Mouse (Mus musculus) CH12.LX (cell line): ENCODE measurements at regions not wholly inside any gene's neighbourhood (a gene's known extent, or its start where the extent isn't known, plus 50 kb on each side); places are given as distances from the start of the nearest gene placed in this dataset.

Experiments
- DNase-seq: peaks from one replicate; pipeline ENCODE4 v3.0.0-alpha.2; 2013; ENCODE audit errors: extremely low read depth
- H3K27ac ChIP-seq: 2 replicates; pipeline ENCODE4 v1.5.1; 2012; ENCODE audit warnings: low read depth, mild to moderate bottlenecking, control low read depth, moderate library complexity; ENCODE audit not compliant: insufficient read depth
- H3K27me3 ChIP-seq: replicated peaks from 2 replicates; pipeline ENCODE3; 2012; ENCODE audit warnings: inconsistent platforms
- H3K36me3 ChIP-seq, 2 experiments: replicated peaks in 1 of 2; 2 replicates each; pipeline versions ENCODE3 to v1.6.1; 2012; ENCODE audit warnings: inconsistent platforms in 1 of 2, low read length in 1 of 2, mild to moderate bottlenecking in 1 of 2, mixed read lengths in 1 of 2, moderate library complexity in 1 of 2; ENCODE audit not compliant: control insufficient read depth in 1 of 2, insufficient read depth in 1 of 2
- H3K4me1 ChIP-seq, 2 experiments: 2 replicates each; pipeline ENCODE4 v1.6.1; 2012; ENCODE audit warnings: inconsistent platforms in 1 of 2, moderate library complexity in 1 of 2; ENCODE audit not compliant: insufficient read depth in 2 of 2, control insufficient read depth in 1 of 2
- H3K4me2 ChIP-seq: 2 replicates; pipeline ENCODE4 v1.6.1; 2012; ENCODE audit warnings: low read depth, mild to moderate bottlenecking, control low read depth; ENCODE audit not compliant: poor library complexity, insufficient read depth, severe bottlenecking
- H3K4me3 ChIP-seq, 3 experiments: fragments of 150-350 bp in 1 of 3; sonication (generic) in 1 of 3; replicated peaks in 1 of 3; 2 replicates each; pipeline versions ENCODE3 to v1.5.1; 2011 to 2012; ENCODE audit warnings: low read depth in 2 of 3, low read length in 2 of 3, mild to moderate bottlenecking in 2 of 3, moderate library complexity in 2 of 3, control low read depth in 1 of 3, improper control_type of control experiment in 1 of 3, inconsistent platforms in 1 of 3, mixed read lengths in 1 of 3; ENCODE audit not compliant: poor library complexity in 1 of 3
- H3K79me2 ChIP-seq: replicated peaks from 2 replicates; pipeline ENCODE4 v1.6.1; 2012; ENCODE audit warnings: mild to moderate bottlenecking, moderate library complexity; ENCODE audit not compliant: control insufficient read depth, poor library complexity, insufficient read depth, severe bottlenecking; ENCODE audit errors: extremely low read depth
- H3K9ac ChIP-seq: 2 replicates; pipeline ENCODE4 v1.6.1; 2012; ENCODE audit warnings: low read depth, mild to moderate bottlenecking, control low read depth, moderate library complexity; ENCODE audit not compliant: insufficient read depth
- H3K9me3 ChIP-seq: replicated peaks from 2 replicates; pipeline ENCODE3; 2012; ENCODE audit warnings: low read length, inconsistent platforms, mixed read lengths
- BHLHE40 ChIP-seq: IDR thresholded peaks from 2 replicates; pipeline ENCODE4 v1.6.1; 2011; ENCODE audit warnings: mild to moderate bottlenecking, low read depth, low read length, improper control_type of control experiment
- CTCF ChIP-seq, 2 experiments: IDR thresholded peaks in 1 of 2; conservative IDR thresholded peaks in 1 of 2; 2 replicates each; pipeline ENCODE4 v1.5.1; 2011 to 2012; ENCODE audit warnings: low read depth in 2 of 2, low read length in 2 of 2, improper control_type of control experiment in 1 of 2, inconsistent platforms in 1 of 2, mild to moderate bottlenecking in 1 of 2, moderate library complexity in 1 of 2
- ETS1 ChIP-seq: conservative IDR thresholded peaks from 2 replicates; pipeline ENCODE4 v1.6.1; 2012; ENCODE audit warnings: low read depth, mild to moderate bottlenecking, inconsistent platforms, low read length, improper control_type of control experiment, moderate library complexity
- HCFC1 ChIP-seq: IDR thresholded peaks from 2 replicates; pipeline ENCODE4 v1.6.1; 2012; ENCODE audit warnings: low read depth, mild to moderate bottlenecking, inconsistent platforms, low read length, improper control_type of control experiment
- JUN ChIP-seq: IDR thresholded peaks from 2 replicates; pipeline ENCODE4 v1.6.1; 2011; ENCODE audit warnings: low read depth, mild to moderate bottlenecking, low read length, improper control_type of control experiment, moderate library complexity; ENCODE audit not compliant: insufficient read depth
- MAFK ChIP-seq: IDR thresholded peaks from 2 replicates; pipeline ENCODE4 v1.6.1; 2011; ENCODE audit warnings: low read length, improper control_type of control experiment; ENCODE audit not compliant: insufficient replicate concordance
- MEF2A ChIP-seq: IDR thresholded peaks from 2 replicates; pipeline ENCODE4 v1.6.1; 2014; ENCODE audit warnings: low read depth, mild to moderate bottlenecking, inconsistent platforms, low read length, improper control_type of control experiment, borderline replicate concordance
- NELFE ChIP-seq: IDR thresholded peaks from 2 replicates; pipeline ENCODE4 v1.6.1; 2011; ENCODE audit warnings: low read depth, low read length, improper control_type of control experiment
- NRF1 ChIP-seq: IDR thresholded peaks from 2 replicates; pipeline ENCODE4 v1.6.1; 2014; ENCODE audit warnings: low read depth, mild to moderate bottlenecking, inconsistent platforms, low read length, improper control_type of control experiment, moderate library complexity
- POLR2A ChIP-seq: IDR thresholded peaks from 2 replicates; pipeline ENCODE4 v1.6.1; 2011; ENCODE audit warnings: low read depth, mild to moderate bottlenecking, improper control_type of control experiment, low read length
- RAD21 ChIP-seq: IDR thresholded peaks from 2 replicates; pipeline ENCODE4 v1.6.1; 2011; ENCODE audit warnings: low read depth, mild to moderate bottlenecking, low read length, improper control_type of control experiment, moderate library complexity
- RCOR1 ChIP-seq: conservative IDR thresholded peaks from 2 replicates; pipeline ENCODE4 v1.6.1; 2012; ENCODE audit warnings: low read depth, mild to moderate bottlenecking, inconsistent platforms, low read length, improper control_type of control experiment
- SIN3A ChIP-seq: IDR thresholded peaks from 2 replicates; pipeline ENCODE4 v1.6.1; 2012; ENCODE audit warnings: low read length, improper control_type of control experiment, inconsistent platforms
- USF1 ChIP-seq: IDR thresholded peaks from 2 replicates; pipeline ENCODE4 v1.6.1; 2014; ENCODE audit warnings: low read depth, mild to moderate bottlenecking, inconsistent platforms, low read length, improper control_type of control experiment
- USF2 ChIP-seq: conservative IDR thresholded peaks from 2 replicates; pipeline ENCODE4 v1.6.1; 2011; ENCODE audit warnings: low read depth, low read length, improper control_type of control experiment
- ZKSCAN1 ChIP-seq: IDR thresholded peaks from 2 replicates; pipeline ENCODE4 v1.6.1; 2012; ENCODE audit warnings: low read depth, inconsistent platforms, low read length, improper control_type of control experiment, borderline replicate concordance
- dilution Hi-C: fragments of 300-500 bp; cut with MboI; formaldehyde crosslinking; loops from 2 replicates; pipeline ENCODE4 v1.14.3; 2020; ENCODE audit warnings: low sequenced_read_pairs; ENCODE audit not compliant: extremely low pct_unique_long_range_greater_than_20kb, extremely low pct_ligation_motif_present
- in situ Hi-C: fragments of 300-500 bp; cut with MboI; formaldehyde crosslinking; loops from 3 replicates; pipeline ENCODE4 v1.14.3; 2019; ENCODE audit warnings: low sequenced_read_pairs, low pct_ligation_motif_present, low pct_unique_long_range_greater_than_20kb, mixed read lengths

- Histone ChIP-seq H3K27ac (no peak overlapping the region), H3K4me3 (no peak overlapping the region), H3K4me1 (peaks cover 0 to 5% of the 10 kb centered on the region in 2 experiments; a peak in 2 of 4 replicates), H3K9ac (no peak overlapping the region), H3K9me3 (no peaks in the 10 kb centered on the region), H3K36me3 (no peaks in the 10 kb centered on the region), H3K27me3 (no peaks in the 10 kb centered on the region), H3K4me2 (no peak overlapping the region), H3K79me2 (no peaks in the 10 kb centered on the region)
- dilution Hi-C loops: no loop called here
- in situ Hi-C loops: no loop called here
- TF ChIP-seq RCOR1: no peak
- TF ChIP-seq SIN3A: no peak
- DNase-seq: no peak
Measured at GRCm38 (mm10) chr1:184320521-184321177, 286.5 kb upstream of the 1700056E22Rik start.

- no peak overlapping the region for H3K9ac ChIP-seq
- dilution Hi-C loops (no loop called here), in situ Hi-C loops (no loop called here)
- TF ChIP-seq NRF1 (no peak), RAD21 (no peak), USF1 (no peak), ETS1 (no peak), BHLHE40 (no peak), ZKSCAN1 (no peak), RCOR1 (no peak), USF2 (no peak), NELFE (no peak), MEF2A (no peak), HCFC1 (no peak), MAFK (no peak), POLR2A (no peak), JUN (no peak), CTCF (conservative IDR thresholded peaks at IDR 0.05 in 1 of 2, IDR thresholded peaks at IDR 0.05 in 1 of 2; ENCODE audit: low read depth in 2 of 2, low read length in 2 of 2) (no peak)
- H3K27me3 ChIP-seq: no peaks in the 10 kb centered on the region
- H3K36me3 ChIP-seq: no peaks in the 10 kb centered on the region
- H3K4me2 ChIP-seq: no peak overlapping the region
- no peak overlapping the region for H3K27ac ChIP-seq
- no peaks in the 10 kb centered on the region for H3K4me1 ChIP-seq
- H3K79me2 ChIP-seq: no peaks in the 10 kb centered on the region
- DNase-seq: no peak
- H3K4me3 ChIP-seq: no peak overlapping the region
- peaks cover 3% of the 10 kb centered on the region for H3K9me3 ChIP-seq
Measured at GRCm38 (mm10) chr1:184310185-184310815, 276.2 kb upstream of the 1700056E22Rik start.
